Mouse (Mus musculus) layer of hippocampus, adult 8-10 months (tissue): ENCODE results near the gene Hsf4. TPM values are rescaled to one million over a fixed set of nuclear protein-coding genes. Genes with fewer than 3 reads are reported as not detected.
A peak's percentile ranks its signal among the peaks of the same experiment; 100 is the strongest.

Source experiments
- DNase-seq, 2 experiments: peaks; one replicate each; pipeline ENCODE4 v3.0.0; 2022; ENCODE audit warnings: low spot score in 2 of 2
- total RNA-seq, 4 experiments: library from RNA; stranded (reverse); gene quantifications; 2 replicates each; pipeline ENCODE4 v1.2.4; 2022

Hsf4 gene
- total RNA-seq, 4 experiments from 2014 or later = 10.6 to 12.9 (median 12.0) TPM

- DNase-seq = no peak
Observed at GRCm38 (mm10) chr8:105258911-105259720, 10.5 kb upstream of the Hsf4 start.

- DNase-seq = peak in 1 of 2 experiments; percentile 61
Observed at GRCm38 (mm10) chr8:105259721-105260320, 9.8 kb upstream of the Hsf4 start.

GRCm38 (mm10) chr8:105260371-105261099 is 9.1 kb upstream of the Hsf4 start:
- DNase-seq = no peak

- DNase-seq = no peak
Observed at GRCm38 (mm10) chr8:105261326-105261980, 8.1 kb upstream of the Hsf4 start.

GRCm38 (mm10) chr8:105263244-105263912 is 6.2 kb upstream of the Hsf4 start:
- DNase-seq = no peak

- no peak for DNase-seq
Observed at GRCm38 (mm10) chr8:105264024-105264982, 5.3 kb upstream of the Hsf4 start, which contains the start of the genes Tradd and Fbxl8. TSS of gene Tradd (minus strand) at chr8:105264609. TSS of gene Fbxl8 (plus strand) at chr8:105264648.

GRCm38 (mm10) chr8:105265128-105265527 is 4.5 kb upstream of the Hsf4 start:
- DNase-seq = no peak

- no peak for DNase-seq
Observed at GRCm38 (mm10) chr8:105266775-105267174, 2.8 kb upstream of the Hsf4 start.

- peak; percentile 79 to 83 for DNase-seq
Observed at GRCm38 (mm10) chr8:105268342-105269074, 1.1 kb upstream of the Hsf4 start.

GRCm38 (mm10) chr8:105269075-105269458 is 534 bp upstream of the Hsf4 start:
- no peak for DNase-seq

GRCm38 (mm10) chr8:105270101-105270915 is 707 bp downstream of the Hsf4 start:
- no peak for DNase-seq

GRCm38 (mm10) chr8:105270916-105271186 is 1.2 kb downstream of the Hsf4 start:
- DNase-seq = no peak

- no peak for DNase-seq
Observed at GRCm38 (mm10) chr8:105275387-105275786, 5.8 kb downstream of the Hsf4 start.

GRCm38 (mm10) chr8:105275840-105276239 is 6.2 kb downstream of the Hsf4 start, which contains the start of gene Nol3:
TSS of gene Nol3 (plus strand) at chr8:105276140.
- DNase-seq = no peak

GRCm38 (mm10) chr8:105276292-105277120 is 6.9 kb downstream of the Hsf4 start:
- DNase-seq = no peak

- peak; percentile 85 to 92 for DNase-seq
Observed at GRCm38 (mm10) chr8:105278911-105279334, 9.3 kb downstream of the Hsf4 start.

- DNase-seq = no peak
Observed at GRCm38 (mm10) chr8:105280567-105280966, 11.0 kb downstream of the Hsf4 start.
